Mouse (Mus musculus): ENCODE measurements at regions not wholly inside any gene's neighbourhood (a gene's known extent, or its start where the extent isn't known, plus 50 kb on each side); places are given as distances from the start of the nearest gene placed in this dataset.
A peak's percentile ranks its signal among the peaks of the same experiment; 100 is the strongest.

DNA sequence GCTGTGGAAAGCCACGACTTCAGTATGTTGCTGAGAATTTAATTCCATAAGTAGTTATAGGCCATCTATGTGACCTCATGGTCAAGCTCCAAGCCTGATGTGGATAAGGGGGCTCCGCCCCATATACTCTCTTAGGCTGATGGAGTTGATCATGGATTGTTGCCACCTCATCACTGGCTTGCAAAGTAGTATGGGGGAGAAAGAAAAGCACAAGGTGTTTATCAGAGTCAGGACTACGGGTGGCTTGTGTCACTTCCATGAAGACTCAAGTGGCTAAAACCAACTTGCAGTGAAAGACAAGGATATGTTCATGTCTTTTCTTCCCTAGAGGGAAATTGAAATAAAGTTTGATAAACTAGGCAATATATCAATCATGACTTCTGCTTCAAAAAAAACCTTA is 102.9 kb upstream of the Fut8 start:
- DNase-seq, result no peak

DNA sequence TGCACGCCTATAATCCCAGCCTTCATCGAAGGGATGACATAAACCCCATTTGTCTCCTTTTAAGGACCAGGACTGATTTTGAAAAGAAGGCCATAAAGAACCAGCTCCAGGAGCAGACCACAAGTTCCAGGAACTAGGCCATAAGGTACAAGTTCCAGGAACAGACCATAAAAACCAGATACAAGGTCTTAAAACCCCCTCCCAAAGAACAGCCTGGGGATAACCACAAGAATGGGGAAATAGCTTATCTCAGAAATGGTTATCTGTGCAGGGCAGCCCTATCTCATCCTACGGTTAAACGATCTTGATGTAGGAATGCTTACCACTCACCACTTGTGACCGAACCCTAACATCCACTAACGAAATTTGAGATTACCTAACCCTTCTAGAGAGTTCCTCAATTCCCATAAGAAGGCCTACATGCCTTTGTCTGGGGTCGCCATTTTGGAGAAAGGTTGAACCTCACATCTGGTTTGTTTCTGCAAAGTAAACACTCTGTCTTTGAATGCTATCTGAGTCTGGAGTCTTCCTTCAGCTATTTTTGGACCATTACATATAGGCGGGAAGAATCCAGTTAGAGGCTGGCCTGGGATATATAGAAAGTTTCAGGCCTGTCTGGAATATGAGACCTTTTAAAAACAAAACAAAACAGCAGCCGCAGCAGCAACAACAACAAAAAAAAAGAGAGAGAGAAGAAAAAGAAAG is 103.5 kb upstream of the Fut8 start:
- no peak for DNase-seq

DNA sequence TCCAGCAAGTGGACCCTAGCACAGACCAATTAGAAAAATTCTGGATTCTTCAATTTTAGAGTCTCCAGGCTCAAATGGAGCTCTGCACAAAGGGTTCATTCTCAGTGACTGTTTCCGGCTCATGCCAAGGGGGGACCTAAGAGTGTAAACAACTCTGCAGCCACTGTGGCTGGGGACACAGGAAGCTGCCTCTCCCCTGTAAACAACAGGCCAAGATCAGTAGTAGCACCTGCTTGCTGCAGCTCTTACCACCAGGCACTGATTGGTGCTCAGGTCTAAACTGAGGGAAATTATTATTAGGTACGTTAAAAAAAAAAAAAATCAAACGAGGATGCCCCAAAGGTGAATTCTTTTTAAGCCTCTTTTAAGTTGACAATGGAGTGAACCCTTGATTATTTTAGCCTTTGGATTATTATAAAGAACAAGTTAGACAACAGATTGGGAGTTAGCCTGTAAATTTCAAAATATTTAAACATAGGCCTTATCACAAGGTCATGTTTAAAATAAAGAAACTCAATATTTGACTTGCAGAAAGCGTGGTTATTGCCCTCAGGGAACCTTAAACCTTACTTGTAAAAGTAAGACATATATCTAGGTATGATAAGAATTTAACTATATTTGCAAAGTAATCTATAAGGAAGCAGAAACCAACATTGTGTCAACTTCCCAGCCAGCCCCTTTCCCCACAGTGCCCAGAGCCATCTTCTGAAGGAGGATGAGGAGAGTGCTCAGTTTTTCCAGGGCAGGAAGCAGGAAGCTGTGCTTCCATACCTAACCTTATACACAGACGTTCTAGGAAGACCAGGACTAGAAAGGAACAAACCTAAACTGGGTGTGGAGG is 104.2 kb upstream of the Fut8 start:
- DNase-seq, result no peak

DNA sequence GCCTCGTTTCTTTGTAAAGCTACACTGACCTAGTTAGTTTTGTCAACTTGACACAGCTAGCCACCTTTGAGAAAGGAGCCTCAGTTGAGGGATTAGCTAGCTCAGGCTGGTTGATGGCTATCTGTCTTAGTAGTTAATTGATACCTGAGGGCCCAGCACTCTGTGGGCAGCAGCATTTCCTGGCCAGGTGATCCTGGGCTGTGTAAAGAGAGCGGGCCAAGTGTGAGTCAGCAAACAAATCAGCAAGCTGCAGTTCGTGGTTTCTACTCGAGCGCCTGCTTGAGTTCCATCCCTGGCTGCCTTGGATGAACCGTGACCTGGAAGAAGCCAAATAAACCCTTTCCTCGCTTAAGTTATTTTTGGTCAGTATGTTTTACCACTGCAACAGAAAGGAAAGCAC is 106.6 kb upstream of the Fut8 start:
- no peak for DNase-seq

DNA sequence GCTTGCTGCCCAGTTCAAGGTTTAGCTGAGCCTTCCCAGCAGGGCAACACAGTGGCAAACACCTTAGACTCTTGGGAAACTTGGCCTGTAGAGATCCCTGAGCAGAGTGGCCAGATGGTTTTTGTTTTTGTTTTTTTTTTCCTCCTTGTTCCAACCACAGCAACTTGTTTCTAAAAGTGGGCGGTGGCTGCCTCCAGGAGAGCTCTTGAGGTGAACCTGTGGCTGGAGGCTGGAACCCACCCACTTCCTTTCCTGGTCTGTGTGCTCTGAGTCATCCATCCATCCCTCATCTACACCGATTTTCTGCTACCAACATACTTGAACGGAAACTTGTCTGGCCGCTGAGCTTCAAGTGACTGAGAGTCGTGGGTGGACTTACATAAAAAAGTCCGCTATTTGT is 107.4 kb upstream of the Fut8 start:
- DNase-seq, result peak in 1 of 2 experiments; percentile 20

DNA sequence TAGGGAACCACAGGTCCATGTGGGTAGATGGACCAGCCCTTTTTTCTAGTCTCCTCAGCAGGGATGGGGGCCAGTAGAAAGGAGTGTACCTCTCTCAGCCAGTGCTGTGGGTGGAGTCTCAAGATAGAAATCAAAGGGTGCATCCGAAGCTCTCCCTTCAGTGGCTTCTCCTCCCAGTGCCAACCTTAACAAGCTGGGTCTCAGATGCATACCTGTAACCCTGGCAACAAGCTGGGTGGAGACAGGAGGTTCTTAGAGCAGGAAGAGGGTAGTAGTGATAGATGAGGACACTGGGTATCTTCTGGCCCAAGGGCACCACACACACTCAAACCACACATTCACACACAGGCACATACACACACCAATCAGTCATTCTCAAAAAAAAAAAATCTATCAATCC is 113.7 kb upstream of the Fut8 start:
- no peak for DNase-seq

DNA sequence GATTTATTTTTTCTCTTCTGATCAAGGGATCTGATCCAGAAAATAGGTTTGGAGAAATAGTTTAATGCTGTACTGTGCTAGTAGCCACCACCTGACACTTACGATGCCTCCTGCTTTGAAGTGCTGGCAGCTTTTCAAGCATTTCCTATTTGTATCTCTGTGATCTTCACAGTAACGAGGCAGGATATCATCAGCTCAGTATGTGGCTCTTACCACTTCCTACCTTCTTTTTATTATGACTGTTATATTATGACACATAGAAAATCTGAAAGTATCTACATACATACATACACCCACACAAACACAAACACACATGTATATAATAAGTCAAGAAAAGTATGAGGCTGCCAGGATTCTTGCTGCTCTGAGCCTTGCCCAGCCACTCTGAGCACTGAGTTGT is 124.4 kb upstream of the Fut8 start:
- no peak for DNase-seq

DNA sequence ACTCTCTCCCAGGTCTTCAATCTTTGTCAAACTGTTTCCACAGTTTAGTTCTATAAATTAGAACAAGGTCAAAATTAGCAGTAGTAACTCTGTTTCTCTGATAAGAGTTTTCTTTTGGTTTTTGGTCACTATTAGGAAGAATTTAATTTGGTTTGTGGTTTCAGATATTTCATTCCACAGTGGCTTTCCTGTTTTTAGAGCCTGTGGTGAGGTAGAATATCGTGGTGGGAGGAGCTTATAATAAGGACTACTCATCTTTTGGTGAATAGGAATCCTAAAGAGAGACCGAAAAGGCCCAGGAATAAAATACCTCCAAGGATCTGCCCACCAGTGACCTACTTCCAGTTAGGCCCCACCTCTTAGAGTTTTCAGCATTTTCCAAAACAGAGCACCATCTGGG is 125.8 kb upstream of the Fut8 start:
- DNase-seq, result no peak

DNA sequence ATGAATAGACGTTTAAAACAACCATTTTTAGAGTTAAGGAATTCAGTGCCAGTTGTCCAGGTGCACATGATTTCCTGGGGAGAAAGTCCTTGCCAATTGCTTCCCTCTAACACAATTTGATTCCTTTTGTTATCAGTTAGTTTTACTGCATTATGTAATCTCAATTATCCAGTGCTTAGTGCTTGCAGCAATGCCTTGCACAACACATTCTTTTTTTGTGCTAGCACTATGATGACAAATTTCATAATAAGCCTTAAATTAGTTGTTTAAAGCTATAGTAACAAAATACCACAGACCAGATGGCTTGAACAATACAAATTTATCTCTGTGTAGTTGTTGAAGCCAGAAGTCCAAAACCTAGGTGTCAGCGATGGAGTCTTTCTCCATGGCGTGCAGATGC is 130.7 kb upstream of the Fut8 start:
- DNase-seq, result no peak

DNA sequence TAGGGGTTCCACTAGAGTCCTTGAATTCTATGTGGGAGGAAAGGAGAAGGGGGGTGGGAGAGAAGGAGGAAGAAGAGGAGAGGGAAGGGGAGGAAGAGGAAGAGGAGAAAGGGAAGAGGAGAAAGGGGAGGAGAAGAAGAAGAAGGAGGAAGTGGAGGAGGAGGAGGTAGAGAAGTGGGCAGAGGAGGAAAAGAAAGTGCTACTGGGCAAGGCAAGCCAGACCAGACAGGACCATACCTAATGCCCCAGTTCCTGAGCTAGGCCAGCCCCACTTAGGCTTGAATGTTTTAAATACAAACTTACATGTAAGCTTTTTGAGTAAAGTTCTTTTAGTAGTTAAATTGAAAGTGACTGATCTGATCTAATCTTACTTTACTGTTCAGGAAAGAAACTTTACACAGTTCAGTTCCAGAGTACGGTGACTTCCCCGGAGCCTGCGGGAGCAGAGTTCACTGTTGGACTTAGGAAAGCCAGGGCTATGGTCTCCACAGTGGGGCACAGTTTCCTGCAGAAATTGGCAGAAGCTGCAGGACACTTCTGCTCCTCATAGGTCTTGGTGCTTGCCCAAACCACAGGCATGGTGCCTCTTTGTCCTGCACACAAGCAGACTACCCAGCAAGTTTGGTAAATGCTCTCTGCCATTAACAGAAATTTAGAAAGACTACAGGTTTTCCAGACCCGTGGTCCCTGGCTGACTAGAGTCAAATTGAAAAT is 131.9 kb upstream of the Fut8 start:
- DNase-seq, result no peak

DNA sequence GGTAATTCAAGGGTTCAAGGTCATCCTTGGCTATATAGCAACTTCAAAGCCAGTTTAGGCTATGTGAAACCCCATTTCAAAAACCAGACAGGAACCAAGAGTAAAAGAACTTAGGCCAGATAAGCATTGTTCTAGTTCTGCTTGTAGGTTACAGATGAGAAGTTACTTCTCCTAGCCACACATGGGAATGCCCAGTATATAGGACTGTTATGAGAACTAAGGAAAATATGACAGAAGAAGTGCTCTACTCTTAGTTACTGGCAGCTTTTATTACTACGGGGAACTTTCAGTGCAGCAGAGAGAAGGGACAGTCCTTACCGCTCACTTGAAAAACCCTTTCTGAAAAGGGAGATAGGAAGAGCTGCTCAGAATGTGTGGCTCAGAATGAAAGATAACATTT is 137.4 kb upstream of the Fut8 start:
- DNase-seq, result no peak

DNA sequence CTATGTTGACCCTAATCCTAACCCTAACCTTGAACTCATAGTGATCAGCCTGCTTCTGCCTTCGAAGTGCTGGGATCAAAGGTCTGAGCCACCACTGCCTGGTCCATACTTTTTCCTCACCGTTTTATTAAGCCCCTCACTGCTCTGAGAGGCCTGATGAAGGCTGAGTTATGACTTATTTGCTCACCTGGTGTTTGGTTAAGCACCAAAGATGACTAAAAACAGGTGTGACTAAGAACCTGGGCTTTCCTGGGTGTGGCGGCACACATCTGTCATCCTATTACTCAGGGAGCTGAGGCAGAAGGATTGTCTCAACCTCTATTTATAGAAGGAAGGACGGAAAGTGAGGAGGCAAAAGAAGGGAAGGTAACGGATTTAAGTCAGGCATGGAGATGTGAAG is 137.5 kb upstream of the Max start:
- no peak for DNase-seq

DNA sequence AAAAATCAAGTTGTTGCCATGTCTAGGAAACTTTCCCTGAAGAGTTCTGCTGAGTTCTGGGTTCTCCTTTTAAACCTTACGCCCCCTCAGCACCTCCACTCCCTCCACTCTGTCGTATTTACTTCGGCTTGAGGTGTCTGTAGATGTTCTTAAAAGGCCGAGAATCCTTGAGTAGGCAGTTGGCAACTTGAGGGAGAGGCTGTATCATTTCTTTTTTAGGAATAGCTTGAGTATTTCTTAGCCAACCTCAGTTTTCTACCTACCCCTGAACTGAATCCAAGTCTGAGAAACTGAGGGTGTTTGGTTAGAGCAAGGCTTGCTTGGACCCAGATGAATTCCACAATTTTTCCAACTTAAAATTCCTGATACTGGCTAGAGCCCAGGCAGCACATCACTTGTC is 136.8 kb upstream of the Max start:
- DNase-seq, result no peak

DNA sequence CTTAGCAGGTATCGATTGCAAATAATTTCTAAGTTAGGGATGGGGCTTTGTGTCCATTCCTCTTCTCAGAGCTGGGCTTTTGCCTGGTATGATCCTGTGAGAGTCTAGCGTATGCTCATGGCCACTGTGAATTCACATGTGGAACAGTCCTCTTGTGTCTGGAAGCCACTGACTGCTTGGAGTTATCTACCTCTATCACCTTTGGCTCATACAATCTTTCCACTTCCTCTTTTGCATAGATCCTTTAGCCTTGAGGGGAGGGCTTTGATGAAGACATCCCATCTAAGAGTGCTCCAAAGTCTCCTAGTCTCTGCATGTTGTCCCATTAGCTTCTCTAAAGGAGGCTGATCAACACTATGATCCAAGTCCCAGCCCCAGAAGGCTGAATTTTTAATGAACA is 135.8 kb upstream of the Max start:
- DNase-seq, result no peak

DNA sequence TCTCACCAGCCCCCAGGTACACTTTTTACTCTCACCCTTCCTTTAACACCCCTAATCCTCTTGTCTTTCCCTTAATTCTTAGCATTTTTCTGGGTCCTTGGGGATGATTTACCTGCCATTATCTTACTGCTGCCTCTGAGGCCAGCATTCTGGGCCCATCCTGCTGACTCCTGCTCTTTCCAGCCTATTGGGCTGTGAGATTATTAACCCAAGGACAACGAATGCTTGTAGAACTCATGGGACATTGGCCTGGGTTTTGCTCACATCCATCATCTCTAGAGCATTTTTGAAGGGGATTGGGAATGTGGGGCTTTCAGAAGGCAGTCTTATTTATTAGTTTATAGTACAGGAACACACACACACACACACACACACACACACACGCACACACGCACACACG is 134.5 kb upstream of the Max start:
- DNase-seq, result no peak

DNA sequence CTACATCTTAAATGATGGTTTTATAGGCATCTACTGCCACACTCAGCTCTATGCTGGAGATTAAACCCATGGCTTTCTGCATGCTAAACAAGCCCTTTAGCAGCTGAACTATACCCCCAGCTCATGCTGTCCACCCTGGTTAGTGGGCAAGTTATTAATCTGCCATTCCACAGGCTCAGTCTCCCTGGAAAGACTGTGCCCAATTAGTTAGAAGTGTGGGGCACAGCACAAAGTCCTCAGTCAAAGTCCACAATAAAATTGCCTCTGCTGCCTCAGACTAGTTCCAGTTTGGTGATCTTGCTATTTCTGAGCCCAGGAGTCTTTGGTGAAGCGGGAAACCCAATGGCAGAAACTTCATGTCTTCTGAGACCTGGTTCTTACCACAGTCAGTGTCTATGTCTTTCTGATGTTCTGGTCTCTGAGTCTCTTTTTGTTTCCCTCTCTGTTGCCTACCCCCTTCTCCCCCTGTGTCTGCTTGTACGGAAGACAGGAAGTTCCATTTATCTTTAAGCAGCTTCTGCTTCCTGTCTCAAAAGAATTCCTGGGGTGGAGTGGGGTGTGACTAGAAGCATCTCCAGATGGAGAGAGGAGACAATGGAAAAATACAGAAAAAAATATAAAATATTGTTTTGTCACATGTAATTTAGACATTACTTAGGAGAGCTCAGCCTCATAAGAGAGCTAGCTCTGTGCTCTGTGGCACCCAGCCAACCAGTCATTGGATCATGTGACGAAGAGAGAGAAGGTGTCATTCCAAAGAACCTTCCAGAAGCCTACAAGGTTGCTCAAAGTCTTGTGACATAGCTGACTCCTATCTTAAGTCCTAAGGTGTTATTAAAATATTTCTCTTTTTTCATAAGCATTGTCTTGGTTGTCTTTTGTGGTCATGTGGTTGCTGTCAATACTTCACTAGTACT is 133.3 kb upstream of the Max start:
- DNase-seq, result no peak

DNA sequence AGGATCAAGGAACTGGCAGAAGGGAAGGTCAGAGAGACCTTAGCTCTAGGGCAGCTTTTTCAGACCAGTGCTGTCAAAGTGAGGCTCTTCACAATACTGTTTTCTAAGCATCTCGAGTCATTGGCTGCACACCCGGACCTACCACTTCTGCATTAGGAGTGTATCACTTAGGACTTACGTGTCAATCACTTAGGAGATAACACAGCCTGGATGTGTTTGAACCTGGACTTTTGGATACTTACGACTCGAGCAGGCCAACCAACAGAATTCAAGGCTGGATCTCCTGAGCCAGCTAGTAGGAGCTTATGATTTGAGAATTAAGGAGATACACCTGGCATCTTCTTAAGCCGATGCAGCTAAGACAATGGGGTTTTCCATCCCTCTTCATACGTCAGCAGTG is 132.2 kb upstream of the Max start:
- no peak for DNase-seq

DNA sequence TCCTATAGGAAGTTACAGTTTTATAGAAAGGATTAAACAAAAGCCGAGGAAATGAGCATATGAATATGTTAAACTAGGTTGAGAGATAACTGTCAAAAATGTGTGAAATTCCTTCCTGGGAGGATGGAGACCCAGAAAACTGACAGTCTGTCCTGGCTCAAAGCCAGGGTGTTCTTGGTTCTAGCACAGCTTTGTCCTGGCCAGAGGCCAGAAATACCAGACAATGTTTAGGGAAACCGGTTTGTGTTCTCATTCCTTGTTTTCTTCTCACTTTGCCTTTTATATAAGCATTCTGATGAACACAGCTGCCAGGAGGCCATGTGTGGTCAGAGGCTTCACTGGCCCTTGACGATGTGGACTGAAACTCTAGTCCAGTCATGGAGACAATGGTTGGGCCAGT is 130.7 kb upstream of the Max start:
- no peak for DNase-seq

DNA sequence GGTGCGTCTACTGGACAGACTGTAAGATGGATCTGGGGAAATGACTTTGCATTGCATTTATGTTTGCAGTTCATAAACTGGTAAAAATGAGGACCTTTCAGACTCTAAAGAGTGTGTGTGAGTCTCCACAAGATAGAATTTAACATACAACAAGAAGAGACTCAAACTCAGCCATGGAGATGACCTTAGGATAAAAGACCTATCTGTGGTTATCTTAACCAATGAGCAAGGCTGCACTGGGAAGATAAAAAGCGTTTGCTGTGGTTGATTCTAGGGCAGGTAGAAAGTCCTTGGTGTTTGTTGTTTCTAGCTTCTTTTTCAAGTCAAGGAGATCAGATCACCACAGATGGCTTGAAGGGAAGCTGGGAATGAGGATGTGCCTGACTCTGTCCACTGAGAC is 130.1 kb upstream of the Max start:
- no peak for DNase-seq

DNA sequence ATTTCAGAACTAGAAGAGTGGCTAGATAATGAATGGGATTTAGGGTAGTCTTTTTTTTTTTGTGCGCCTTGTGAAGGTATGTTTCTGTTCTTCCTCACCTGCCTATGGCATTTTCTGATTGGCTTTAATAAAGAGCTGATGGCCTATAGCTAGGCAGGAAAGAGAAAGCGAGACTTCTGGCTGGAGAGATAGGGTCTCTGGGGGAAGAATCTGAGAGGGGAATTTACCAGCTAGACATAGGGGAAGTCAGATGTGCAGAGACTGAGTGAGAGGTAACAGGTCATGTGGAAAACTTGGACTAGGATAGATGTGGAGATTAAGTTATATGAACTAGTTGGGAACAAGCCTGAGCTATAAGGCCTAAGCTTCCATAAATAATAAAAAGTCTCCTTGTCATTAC is 129.7 kb upstream of the Max start:
- DNase-seq, result no peak

DNA sequence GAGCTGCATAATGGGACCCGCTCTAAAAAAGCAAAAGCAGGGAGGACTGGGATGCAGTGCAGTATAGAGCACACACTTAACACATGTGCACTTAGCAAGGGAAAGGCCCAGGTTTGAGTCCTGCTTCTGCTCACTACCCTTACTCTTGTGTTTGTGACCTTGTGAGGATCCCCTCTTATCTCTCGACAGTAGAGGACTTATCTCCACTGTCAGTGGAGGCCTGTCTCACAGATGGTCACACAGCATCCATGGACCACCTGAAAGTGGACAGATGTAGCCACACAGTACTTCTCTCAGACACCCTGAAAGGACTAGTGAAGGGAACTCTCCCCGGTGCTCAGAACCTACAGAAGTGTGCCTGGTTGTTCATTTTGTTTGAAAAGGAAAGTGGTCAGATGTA is 128.5 kb upstream of the Max start:
- DNase-seq, result no peak

DNA sequence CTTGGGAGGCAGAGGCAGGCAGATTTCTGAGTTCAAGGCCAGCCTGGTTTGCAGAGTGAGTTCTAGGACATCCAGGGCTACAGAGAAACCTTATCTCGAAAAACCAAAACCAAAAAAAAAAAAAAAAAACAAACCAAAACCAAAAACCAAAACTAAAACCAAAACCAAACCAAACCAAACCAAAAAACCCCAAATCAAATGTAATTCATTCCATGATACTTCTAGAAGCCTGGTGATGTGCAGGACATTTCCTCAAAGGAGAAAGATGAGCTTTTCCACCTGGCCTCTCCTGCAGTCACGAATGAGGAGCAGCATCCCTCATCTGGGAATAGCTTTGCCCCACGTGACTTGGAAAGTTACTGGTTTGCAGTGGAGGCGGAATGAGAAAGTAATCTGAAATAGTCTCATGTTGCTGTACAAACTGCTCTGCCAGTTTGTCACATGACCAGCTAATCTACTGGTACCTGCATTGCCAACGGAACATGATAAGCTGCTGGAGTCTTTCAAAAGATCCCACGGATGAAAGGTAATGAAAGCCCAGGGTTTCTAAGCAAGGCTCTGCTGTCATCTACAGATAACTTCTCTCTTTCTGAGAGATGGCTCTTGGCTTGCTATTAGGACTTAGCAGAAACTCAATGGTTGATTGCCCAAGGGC is 127.8 kb upstream of the Max start:
- no peak for DNase-seq
